Mouse (Mus musculus) spleen, adult 2 months (tissue): Measurements from ENCODE around the gene Ugt1a6a. TPM values are rescaled to one million over a fixed set of nuclear protein-coding genes. Genes with fewer than 3 reads are reported as not detected.

Experiments used
- DNase-seq, 2 experiments: peaks; one replicate each; pipeline versions ENCODE4 v3.0.0 to v3.0.0-alpha.2; 2012 to 2021; ENCODE audit warnings: low spot score in 2 of 2, low read depth in 1 of 2
- H3K27ac ChIP-seq: fragments of 200-500 bp; 2 replicates; pipeline ENCODE4 v1.5.1; 2012; ENCODE audit warnings: low read length, inconsistent platforms; ENCODE audit not compliant: insufficient read depth
- H3K27me3 ChIP-seq: fragments of 200-500 bp; 2 replicates; pipeline ENCODE4 v1.6.1; 2012; ENCODE audit warnings: mild to moderate bottlenecking, moderate library complexity, low read length, inconsistent platforms; ENCODE audit not compliant: control insufficient read depth, insufficient read depth
- H3K36me3 ChIP-seq: fragments of 200-500 bp; 2 replicates; pipeline ENCODE4 v1.6.1; 2012; ENCODE audit warnings: mild to moderate bottlenecking, low read length, inconsistent platforms; ENCODE audit not compliant: control insufficient read depth, insufficient read depth
- H3K4me1 ChIP-seq: fragments of 200-500 bp; 2 replicates; pipeline ENCODE4 v1.6.1; 2011; ENCODE audit warnings: inconsistent platforms; ENCODE audit not compliant: control insufficient read depth, insufficient read depth, insufficient read length
- H3K4me3 ChIP-seq: fragments of 200-500 bp; 2 replicates; pipeline ENCODE4 v1.5.1; 2011; ENCODE audit warnings: mild to moderate bottlenecking, inconsistent platforms; ENCODE audit not compliant: insufficient read depth, insufficient read length; ENCODE audit errors: extremely low read depth
- CTCF ChIP-seq: fragments of 200-500 bp; IDR thresholded peaks from 2 replicates; pipeline ENCODE4 v1.5.1; 2011; ENCODE audit warnings: mild to moderate bottlenecking, inconsistent platforms; ENCODE audit not compliant: insufficient read depth, insufficient read length, insufficient replicate concordance; ENCODE audit errors: extremely low read depth
- POLR2A ChIP-seq: fragments of 200-500 bp; IDR thresholded peaks from 2 replicates; pipeline ENCODE4 v1.6.1; 2011; ENCODE audit warnings: low read depth, low read length, inconsistent platforms
- WGBS: fragments of 180-500 bp; shearing (Covaris S2); methylation state at CpG from one replicate; pipeline ENCODE4 v1.1.7; 2018; 5-methylcytosine and 5-hydroxymethylcytosine counted together
- polyA plus RNA-seq: library from polyadenylated mRNA; depleted of rRNA; stranded (reverse); fragments of >200 nt; gene quantifications from 2 replicates; pipeline ENCODE4 v1.2.3, GENCODE M21; 2012

The Ugt1a6a gene
- polyA plus RNA-seq, 1 experiment, result 0.44 TPM

DNA sequence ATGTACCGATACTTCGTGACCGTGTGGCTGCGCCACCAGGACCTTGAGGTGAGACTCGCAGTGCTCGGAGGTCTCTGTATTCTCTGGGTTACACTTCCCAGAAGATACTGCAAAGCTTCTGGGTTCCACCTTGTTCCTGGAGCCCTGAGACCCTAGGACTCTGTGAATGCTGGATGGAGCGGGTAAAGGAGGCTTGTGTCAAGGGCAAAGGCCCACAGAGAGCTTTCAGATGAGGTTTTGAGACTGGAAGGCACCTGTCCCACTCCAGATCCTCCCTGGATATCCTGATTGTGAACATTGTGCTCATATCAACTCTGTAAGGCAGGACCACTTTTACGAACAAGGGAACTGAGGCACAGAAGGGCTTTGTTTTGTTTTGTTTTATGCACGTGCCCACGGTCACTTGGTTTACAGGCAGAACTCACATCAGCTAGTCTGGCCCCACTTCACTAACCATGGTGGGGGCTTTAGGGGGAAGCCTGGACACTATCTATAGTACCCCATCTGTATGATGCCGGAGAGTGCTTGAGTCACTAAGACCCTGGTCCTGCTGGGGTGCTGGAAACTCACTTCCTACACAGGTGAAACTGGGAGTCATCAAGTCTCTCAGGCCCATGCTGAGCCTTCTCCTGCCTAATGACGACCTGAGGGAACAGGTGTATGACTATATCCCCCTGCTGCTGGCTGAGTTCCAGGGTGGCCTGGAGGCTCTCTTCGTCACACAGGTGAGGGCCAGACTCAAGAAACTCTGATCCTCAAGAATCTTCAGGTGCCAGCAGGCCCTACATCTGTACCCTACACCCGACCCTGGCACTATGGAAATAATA is 99.0 kb downstream of the Ugt1a6a start:
- TF ChIP-seq CTCF, result no peak
- no peak for TF ChIP-seq POLR2A
- no peak for DNase-seq
- Histone ChIP-seq H3K27ac (no peak overlapping the region), H3K4me3 (no peak overlapping the region), H3K4me1 (no peaks in the 10 kb centered on the region), H3K27me3 (no peaks in the 10 kb centered on the region), H3K36me3 (no peaks in the 10 kb centered on the region)
- WGBS, result 67% methylated on average over 14 of the region's 14 CpGs

DNA sequence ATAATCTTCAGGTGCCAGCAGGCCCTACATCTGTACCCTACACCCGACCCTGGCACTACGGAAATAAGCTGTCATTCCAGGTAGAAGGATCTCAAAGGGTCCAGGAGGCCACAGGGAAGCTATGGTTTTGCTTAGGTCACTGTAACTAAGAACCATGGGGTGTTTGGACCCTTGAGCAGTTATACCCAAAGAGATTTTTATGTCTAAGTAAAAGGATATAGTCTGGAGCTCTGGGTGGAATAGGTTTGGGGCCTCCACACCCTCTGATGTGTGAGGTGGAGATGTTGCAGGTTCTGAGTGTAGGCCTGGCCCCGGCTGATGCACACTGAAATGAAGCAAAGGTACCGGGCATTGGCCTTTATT is 99.6 kb downstream of the Ugt1a6a start:
- no peak for DNase-seq
- Histone ChIP-seq H3K4me3 (no peak overlapping the region), H3K27ac (no peak overlapping the region), H3K27me3 (no peaks in the 10 kb centered on the region), H3K36me3 (no peaks in the 10 kb centered on the region), H3K4me1 (no peaks in the 10 kb centered on the region)
- 64% methylated on average over 4 of the region's 4 CpGs for WGBS
- no peak for TF ChIP-seq POLR2A
- no peak for TF ChIP-seq CTCF

DNA sequence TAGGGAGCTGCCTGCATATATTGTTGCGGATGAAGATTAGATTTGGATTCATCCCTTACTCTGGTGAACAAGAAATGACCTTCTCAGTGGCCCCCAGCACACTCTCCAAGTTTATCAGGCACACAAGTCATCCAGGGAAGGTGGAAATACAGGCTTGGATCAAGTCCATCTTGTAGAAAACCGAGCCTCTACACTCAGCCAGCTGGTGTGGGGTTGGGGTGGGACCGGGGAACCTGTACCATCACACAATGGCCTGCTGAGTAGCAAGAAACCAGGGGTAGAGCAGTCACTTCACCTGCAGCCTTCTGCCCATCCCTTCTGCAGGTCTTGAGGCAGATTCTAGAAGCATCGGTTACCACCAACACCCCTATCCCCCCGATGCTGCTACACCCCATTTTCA is 100.0 kb downstream of the Ugt1a6a start:
- TF ChIP-seq POLR2A (no peak), CTCF (no peak)
- 43% methylated on average over 5 of the region's 5 CpGs for WGBS
- H3K36me3 ChIP-seq, result no peaks in the 10 kb centered on the region

DNA sequence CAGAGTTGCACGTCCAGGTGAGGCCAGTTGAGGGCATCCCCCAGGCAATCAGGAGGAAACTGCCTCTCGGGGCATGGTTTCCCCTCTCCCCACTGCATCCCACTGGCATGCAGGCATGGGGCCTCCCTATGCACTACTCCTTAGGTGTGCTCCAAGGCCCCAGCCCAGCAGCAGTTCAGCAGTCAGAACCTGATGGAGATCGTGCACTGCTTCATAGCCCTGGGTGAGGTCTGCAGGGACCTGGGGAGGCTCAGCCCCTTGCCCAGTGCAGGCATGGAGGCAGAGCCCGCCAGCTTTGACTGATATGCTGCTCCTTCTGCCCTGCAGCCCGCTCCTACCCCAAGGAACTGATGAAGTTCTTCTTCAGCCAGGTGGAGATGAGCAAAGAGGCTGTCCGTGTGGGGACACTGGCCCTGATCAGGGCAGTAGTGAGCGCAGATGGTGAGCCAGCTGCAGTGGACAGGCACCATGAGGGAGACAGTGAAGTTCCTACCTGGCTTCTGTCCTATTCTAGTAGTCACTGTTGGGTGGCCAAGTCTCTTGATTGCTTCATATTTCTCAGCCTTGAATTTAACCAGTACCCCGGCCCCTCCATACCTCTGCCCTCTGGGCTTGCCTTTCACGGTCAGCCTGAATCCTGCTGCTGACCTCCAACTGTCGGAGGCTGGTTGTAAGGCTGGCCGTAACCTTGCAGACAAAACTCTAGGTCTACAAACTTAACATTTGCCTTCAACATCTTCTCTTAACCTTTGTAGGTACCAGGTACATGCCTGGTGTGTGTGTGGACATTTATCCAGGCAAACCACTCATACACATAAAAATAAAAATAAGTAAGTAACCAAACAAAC is 100.7 kb downstream of the Ugt1a6a start:
- Histone ChIP-seq H3K27me3 (no peaks in the 10 kb centered on the region), H3K36me3 (no peaks in the 10 kb centered on the region), H3K27ac (no peak overlapping the region), H3K4me1 (no peaks in the 10 kb centered on the region), H3K4me3 (no peak overlapping the region)
- TF ChIP-seq POLR2A, result no peak
- no peak for TF ChIP-seq CTCF
- WGBS, result 66% methylated on average over 11 of the region's 11 CpGs
- no peak for DNase-seq

More for the DNA sequence above, 100.0 kb downstream of the Ugt1a6a start:
- no peak for DNase-seq
- no peaks in the 10 kb centered on the region for H3K4me1 ChIP-seq
- no peaks in the 10 kb centered on the region for H3K27me3 ChIP-seq
- no peak overlapping the region for H3K27ac ChIP-seq
- no peak overlapping the region for H3K4me3 ChIP-seq

DNA sequence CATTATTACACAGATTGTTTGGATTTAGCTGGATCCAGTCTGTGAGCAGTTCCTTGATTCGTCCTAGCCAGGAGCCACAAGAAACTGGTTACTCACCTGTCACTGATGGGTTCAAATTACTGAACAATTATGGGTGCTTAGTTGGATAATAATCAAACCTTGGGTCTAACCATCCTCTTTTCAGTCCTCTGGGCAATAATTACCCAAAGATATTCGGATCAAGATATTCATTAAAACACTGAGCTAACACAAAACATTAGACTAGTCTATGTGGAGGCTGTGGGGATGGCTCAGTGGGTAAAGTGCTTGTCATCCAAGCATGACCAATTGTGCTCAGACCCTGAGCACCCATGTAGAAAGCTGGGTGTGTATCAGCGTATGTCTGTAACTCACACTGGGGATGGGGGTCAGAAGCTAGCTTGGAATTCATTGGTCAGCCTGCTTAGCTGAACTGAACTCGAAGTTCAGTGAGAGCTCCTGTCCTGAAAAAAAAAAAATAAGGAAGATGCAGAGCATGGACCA is 101.3 kb downstream of the Ugt1a6a start:
- Histone ChIP-seq H3K27ac (no peak overlapping the region), H3K27me3 (no peaks in the 10 kb centered on the region), H3K4me3 (no peak overlapping the region), H3K36me3 (no peaks in the 10 kb centered on the region), H3K4me1 (no peaks in the 10 kb centered on the region)
- WGBS, result 62% methylated on average over 4 of the region's 4 CpGs
- no peak for TF ChIP-seq CTCF
- no peak for TF ChIP-seq POLR2A
- no peak for DNase-seq

DNA sequence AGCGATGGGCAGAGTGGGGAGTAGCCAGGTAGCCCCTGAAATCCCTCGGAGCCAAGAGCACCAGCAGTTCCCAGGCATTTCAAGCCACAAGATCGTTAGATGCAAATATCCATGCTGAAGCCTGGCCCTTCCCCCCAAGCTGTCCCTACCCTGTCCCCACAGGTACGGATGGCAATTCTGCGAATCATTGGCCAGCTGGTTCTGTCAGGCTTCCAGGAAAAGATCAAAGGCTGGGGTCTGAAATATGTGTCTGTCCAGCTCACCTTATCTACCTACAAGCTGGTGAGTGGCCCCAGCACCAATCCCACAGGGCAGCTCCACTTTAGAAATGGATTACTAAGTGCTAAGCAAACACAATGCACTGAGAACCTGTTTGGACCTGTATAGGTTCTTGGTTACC is 102.7 kb downstream of the Ugt1a6a start:
- no peaks in the 10 kb centered on the region for H3K4me1 ChIP-seq
- WGBS, result 76% methylated on average over 5 of the region's 5 CpGs

More for the DNA sequence above, 102.7 kb downstream of the Ugt1a6a start:
- no peak for DNase-seq
- no peaks in the 10 kb centered on the region for H3K27me3 ChIP-seq
- H3K36me3 ChIP-seq, result no peaks in the 10 kb centered on the region
- TF ChIP-seq POLR2A (no peak), CTCF (no peak)
- no peak overlapping the region for H3K4me3 ChIP-seq
- H3K27ac ChIP-seq, result no peak overlapping the region
